Mouse (Mus musculus): Measurements from ENCODE around the gene Ptprt.

Ptprt gene

DNA sequence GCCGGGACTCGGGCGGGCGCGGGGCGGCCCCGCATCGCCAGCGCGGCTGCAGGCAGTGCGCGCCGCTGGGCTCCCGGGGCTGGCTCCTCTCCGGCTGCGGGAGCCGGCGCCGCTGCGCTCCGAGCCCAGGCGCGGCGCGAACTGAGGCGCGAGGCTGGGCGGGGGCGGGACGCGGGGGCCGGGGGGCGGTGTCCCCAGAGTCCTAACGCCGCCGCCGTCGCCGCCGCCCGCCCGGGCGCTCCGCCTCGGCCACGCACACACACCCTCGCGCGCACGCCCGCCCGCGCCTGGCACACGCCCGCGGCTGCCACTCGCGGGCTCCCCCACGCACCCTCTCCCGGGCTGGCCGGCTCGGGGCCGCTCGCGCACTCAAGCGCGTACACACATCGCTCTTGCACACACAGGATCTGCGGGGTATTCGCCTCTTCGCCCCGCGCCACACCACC lies at the start of gene Ptprt:
Gene Ptprt, minus strand, starts transcription at position 207 of the 446 bp plus-strand sequence.
- in situ Hi-C loops (cut with MboI, MseI), result loop anchor here (10.0 kb wide), 1 partner anchor 1466 kb away; no protein-coding TSS in a partner anchor

DNA sequence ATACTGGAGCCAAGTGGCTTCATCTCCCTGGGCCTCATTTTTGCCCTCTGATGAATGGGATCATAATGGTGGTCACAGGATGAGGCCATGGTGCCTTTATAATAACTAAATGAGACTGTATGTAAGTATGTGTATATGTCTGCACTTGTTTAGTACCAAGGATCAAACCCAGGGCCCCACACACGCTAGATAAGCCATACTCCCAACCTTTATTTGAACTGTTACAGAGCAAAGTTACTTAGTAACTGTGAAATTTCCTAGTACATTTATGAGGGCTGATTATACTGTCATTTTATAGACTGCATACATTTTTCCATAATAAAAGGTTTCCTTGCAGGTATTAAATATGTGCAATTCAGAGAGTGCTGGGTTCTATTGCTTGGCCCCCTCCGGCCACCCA lies 49.5 kb upstream of the Ptprt start:
- in situ Hi-C loops (cut with MboI, MseI), result no loop called here

GRCm38 (mm10) chr2:162699691-162700090 lies 38.7 kb upstream of the Ptprt start:
- in situ Hi-C loops (cut with MboI, MseI), result no loop called here

DNA sequence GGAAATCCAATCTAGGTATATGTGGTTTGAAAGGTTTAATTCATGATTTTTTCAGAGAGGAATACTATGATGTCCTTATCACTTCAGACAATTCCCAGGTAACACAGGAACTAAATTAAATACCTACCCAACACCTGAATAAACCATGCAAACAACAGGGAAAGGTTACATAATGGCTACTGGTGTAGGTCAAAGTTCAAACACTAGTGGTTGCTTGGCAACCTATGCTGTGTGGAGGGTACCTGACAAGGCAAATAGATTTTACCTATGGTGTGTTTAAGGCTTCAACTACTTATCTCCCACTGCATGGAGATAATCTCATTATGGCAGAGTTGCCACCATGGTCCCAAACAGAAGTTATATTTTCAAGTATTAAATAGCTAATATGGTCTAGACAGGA lies 38.1 kb upstream of the Ptprt start:
- in situ Hi-C loops (cut with MboI, MseI), result no loop called here

- in situ Hi-C loops (cut with MboI, MseI), result no loop called here
These were observed 37.1 kb upstream of the Ptprt start for GRCm38 (mm10) chr2:162698068-162698467.

GRCm38 (mm10) chr2:162697151-162697550 lies 36.2 kb upstream of the Ptprt start:
- in situ Hi-C loops (cut with MboI, MseI), result no loop called here

GRCm38 (mm10) chr2:162692143-162692542 lies 31.2 kb upstream of the Ptprt start:
- in situ Hi-C loops (cut with MboI, MseI), result no loop called here

GRCm38 (mm10) chr2:162682674-162683073 lies 21.7 kb upstream of the Ptprt start:
- in situ Hi-C loops (cut with MboI, MseI), result no loop called here

DNA sequence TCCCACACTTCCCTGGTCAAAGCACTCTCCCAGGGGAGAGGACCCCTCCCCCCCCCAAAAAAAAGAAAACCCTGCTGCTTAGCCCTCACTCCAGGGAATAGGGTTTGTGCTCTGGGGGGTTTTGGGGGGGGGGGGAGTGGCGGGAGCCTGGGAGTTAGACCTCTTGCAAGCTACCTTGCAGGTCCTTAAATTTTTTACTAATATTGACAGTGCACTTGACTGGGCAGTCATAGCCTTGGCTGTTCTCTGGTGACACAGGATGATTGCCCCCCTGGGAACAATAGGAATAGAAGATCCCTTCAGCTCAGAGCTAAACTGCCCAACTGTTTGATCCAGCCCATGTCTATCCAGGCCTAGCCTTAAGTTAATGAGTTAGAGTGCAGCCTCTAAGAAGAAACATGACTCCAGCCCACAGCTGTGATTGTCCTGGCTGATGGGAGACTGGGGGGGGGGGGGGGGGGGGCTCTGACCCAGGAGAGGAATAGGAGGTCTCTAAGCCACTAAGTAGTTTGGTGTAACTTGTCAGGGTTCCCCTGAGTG lies 1.6 kb upstream of the Ptprt start:
- in situ Hi-C loops (cut with MboI, MseI), result loop anchor here (10.0 kb wide), 1 partner anchor 1468 kb away; no protein-coding TSS in a partner anchor

DNA sequence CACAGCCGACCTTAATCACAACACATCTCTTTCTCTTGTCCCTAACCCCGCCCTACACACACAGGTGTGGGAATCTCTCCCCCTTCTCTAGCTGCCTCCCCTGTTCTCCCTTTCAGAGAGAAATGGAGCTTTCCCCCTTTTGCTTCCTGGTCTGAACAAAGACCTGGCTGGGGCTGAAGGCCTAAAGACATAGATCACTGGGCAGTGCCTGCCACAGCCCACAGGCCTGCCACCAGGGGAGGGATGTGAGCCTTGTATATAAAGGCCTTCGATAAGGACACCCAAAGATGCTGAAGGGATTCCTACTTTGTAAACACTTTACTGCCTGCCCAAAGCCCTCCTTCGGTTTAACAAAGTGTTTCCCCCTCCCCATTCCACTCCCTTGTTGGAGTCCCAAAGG lies 786 bp upstream of the Ptprt start:
- in situ Hi-C loops (cut with MboI, MseI), result loop anchor here (10.0 kb wide), 1 partner anchor 1467 kb away; no protein-coding TSS in a partner anchor

DNA sequence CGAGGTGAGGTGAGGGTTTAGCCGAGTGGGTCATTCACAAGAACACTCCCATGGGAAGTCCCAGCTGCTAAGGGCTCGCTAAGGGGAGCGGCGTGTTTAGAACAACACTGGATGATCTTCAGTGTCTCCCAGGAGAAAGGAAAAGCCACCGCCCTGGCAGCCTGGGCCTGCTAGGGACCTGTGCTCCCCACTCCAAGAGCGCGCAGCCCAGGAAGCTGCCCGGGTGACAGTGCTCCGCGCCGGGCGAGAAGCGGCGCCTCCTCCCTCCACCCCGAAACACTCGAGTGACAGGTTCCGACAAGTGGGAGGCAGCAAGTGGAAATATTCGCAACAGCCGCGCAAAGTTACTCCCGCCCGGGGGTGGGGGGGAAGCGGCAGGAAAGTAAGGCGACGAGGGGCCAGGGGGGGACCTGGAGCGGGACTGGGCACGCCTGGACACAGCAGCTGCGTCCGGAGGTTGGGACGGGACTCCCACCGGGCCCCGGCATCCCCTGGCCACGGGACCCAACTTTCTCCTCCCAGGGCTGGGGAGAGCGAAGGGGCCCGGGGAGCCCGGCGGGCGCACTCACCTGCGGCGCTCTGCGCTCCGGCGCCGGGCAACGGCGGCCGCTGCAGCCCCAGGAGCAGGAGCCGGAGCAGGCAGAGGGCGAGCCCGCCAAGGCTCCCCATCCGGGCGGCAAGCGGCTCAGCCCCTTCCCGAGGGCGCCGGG lies 561 bp downstream of the Ptprt start:
- in situ Hi-C loops (cut with MboI, MseI), result loop anchor here (10.0 kb wide), 1 partner anchor 1466 kb away; no protein-coding TSS in a partner anchor

DNA sequence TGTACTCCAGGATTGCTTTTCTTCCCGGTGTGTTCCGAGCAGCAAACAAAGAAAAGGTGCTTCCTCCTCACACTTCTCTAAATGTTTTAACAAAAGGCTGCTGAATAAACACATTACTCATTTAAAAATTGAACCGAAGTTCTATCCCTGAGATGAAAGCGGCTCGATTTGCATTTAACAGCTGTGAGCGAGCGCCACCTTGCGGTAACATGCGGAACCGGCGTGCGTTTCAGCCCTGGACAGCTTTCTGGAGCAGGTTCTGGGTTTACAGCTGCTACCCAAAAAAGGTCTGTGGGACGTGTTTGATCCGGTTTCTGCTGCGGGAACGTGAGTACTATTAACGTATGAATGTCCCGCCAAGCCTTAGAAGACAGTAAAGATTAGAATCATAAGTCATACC lies 1.9 kb downstream of the Ptprt start:
- in situ Hi-C loops (cut with MboI, MseI), result loop anchor here (10.0 kb wide), 1 partner anchor 1444 kb away; no protein-coding TSS in a partner anchor

DNA sequence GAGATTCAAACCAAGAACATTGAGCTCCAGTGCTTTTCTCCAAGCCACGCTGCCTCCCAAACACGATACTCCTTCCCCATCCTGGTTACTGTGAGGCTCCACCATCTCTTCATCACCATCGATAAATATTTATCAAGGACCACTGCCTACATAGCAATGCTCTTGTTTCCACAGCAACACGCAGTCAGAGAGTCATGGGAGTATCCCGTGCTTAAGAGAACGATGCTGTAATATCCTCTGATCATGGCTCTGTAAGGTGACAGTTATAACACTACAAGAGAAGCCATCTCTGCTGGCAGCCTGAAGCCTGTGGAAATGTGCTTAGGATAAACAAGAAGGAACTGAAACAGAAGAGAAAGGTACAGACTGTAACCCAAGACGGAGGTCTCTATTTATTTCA lies 3.4 kb downstream of the Ptprt start:
- in situ Hi-C loops (cut with MboI, MseI), result loop anchor here (10.0 kb wide), 1 partner anchor 1443 kb away; no protein-coding TSS in a partner anchor

DNA sequence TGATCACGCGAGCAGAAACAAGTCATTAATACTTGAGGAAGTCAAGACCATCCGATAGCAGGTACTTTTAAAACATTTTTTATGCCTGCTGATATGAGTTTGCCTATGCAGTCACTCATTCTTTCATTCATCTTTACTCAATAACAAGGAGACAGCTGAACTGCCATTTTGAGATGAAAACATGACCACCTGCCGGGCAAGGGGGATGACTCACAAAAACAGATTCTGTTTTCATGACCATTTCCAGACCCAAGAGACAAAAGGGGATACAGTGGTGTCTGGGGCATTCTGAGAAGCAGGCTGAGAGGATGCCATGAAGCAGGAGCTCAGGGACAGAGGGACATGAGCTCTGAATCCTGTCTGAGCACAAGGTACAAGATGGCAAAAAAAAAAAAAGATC lies 6.5 kb downstream of the Ptprt start:
- in situ Hi-C loops (cut with MboI, MseI), result loop anchor here (10.0 kb wide), 1 partner anchor 1440 kb away; no protein-coding TSS in a partner anchor

DNA sequence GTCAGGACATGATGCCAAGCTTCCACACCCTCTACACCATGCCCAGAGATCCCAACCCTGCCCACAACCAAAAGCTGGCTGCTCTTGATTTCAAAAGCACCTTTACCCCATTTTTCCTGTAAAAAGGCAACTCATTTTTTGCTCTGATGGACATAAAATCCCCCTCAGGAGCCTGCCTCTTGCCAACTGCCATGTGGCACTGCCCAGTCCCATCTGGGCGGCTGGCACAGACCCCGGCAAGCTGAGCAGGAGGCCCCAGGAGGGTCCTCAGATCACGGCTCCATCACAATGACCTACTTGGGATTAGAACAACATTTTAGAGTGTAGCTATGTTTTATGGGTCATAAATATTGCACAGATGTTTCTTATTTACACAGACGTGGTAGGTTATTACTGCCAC lies 22.3 kb downstream of the Ptprt start:
- in situ Hi-C loops (cut with MboI, MseI), result no loop called here

DNA sequence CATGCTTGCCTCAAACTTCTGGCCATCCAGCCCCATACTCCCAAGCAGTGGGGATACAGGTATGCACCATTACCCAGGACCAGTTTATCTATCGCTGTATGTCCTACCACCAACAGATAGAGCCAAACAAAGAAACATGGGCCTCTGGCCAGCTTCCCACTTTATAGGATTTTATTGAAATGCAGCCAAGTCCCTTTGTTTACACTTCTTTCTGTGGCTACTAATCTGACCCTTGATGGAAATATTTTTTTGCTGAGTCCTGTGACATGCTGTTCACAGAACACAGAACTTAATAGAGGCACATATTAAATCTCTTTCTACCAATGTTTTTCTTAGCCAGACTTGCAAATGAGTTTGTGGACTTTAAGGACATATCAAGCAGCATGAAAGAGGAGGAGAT lies 23.4 kb downstream of the Ptprt start:
- in situ Hi-C loops (cut with MboI, MseI), result no loop called here

GRCm38 (mm10) chr2:162636387-162637009 lies 24.4 kb downstream of the Ptprt start:
- in situ Hi-C loops (cut with MboI, MseI), result no loop called here

- in situ Hi-C loops (cut with MboI, MseI), result no loop called here
These were observed 26.0 kb downstream of the Ptprt start for GRCm38 (mm10) chr2:162634901-162635300.

DNA sequence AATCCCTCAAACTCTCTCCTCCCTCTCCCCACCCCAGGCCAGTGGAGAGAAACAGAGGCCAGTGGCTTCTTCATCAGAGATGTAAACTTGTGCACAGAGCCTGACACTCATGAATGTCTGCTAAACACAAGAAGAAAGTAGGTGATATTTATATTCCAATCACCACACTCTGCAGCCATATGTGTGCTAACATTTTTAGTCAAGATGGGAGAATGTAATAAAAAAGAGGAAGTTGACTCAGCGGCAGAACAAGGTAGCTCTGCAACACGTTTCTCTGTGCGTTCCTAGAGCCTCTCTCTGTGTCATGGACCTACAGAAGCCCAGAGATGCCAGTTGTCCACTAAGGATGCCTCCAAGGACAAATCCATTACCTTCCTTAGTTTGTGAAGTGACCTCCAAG lies 34.9 kb downstream of the Ptprt start:
- in situ Hi-C loops (cut with MboI, MseI), result no loop called here

DNA sequence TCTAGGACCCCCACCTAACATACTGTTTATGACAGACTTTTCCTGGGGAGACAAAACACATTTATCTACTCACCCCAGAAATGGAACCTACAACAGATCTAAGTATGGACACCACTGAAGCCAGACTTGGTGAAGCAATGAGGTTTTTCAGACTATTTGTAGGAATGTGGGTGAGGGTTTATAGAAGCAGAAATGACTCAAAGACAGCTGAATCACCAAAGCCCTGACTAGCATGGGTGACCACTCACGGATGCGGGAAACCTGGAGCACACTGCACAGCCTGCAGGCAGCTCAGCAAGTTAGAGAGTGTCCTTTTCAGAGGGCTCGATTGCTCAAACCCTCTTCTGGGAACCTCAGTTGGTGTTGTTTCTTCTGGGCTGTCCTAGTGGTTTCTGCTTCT lies 36.2 kb downstream of the Ptprt start:
- in situ Hi-C loops (cut with MboI, MseI), result no loop called here

- in situ Hi-C loops (cut with MboI, MseI), result no loop called here
These were observed 46.7 kb downstream of the Ptprt start for GRCm38 (mm10) chr2:162614256-162614655.

DNA sequence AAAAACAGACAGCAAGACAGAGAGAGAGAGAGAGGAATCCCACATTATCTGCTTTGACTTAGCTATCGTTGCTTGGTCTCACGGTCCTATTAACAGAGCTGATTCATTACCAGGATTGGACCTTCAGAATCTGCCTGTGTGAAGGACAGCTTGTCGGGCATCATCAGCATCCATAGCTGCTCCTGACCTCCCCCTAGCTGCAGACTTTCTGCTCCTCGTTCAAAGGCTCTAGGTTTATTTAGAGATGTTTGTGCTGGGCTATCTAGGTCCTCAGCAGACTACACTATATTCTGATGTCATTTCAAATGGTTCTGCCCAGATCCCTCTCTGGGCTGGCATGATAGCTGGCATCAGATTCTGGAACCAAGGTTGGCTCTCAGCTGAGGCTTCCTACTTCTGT lies 47.5 kb downstream of the Ptprt start:
- in situ Hi-C loops (cut with MboI, MseI), result no loop called here

DNA sequence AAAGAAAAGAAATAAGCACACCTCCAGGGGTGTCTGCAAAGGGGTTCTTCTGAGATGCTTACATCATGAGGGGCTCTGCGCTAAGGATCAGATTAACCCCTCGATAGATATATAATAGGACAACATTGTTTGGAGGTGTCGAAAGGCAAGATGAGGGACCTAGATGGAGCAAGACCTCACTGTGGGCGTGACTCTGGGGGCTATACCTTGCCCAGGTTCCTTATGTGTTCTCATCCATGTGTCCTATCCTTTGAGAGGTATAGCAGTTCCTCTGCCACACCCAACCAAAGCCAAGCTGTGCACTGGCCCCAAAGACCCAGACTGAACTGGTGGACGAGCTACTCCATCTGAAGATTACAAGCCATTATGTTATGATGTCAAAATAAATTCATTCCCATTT lies 58.2 kb downstream of the Ptprt start:
- in situ Hi-C loops (cut with MboI, MseI), result no loop called here

Measured in regulatory T cell (primary cell).